Mouse (Mus musculus): ENCODE data around the gene Gm43638.
"Not testable (repeated sequence)": the region's sequence is repeated elsewhere in the genome, so short reads cannot be mapped to it uniquely, and the experiment has no call there.

Gm43638 gene

GRCm38 (mm10) chr5:87486706-87487105, at the start of gene Gm43638:
Gene Gm43638 (minus strand): TSS chr5:87486806.
- DNase-seq (ENCODE audit: extremely low read depth, insufficient read length, low spot score), result not testable (repeated sequence)

- DNase-seq (ENCODE audit: extremely low read depth, insufficient read length, low spot score), result no peak
Measured at GRCm38 (mm10) chr5:87535994-87536644, 49.5 kb upstream of the Gm43638 start.

GRCm38 (mm10) chr5:87532288-87532687, 45.7 kb upstream of the Gm43638 start:
- no peak for DNase-seq (ENCODE audit: extremely low read depth, insufficient read length, low spot score)

GRCm38 (mm10) chr5:87523561-87523960, 37.0 kb upstream of the Gm43638 start:
- DNase-seq (ENCODE audit: extremely low read depth, insufficient read length, low spot score), result not testable (repeated sequence)

GRCm38 (mm10) chr5:87505776-87506458, 19.3 kb upstream of the Gm43638 start:
- DNase-seq (ENCODE audit: extremely low read depth, insufficient read length, low spot score), result no peak

- no peak for DNase-seq (ENCODE audit: extremely low read depth, insufficient read length, low spot score)
Measured at GRCm38 (mm10) chr5:87502687-87503086, 16.1 kb upstream of the Gm43638 start.

- DNase-seq (ENCODE audit: extremely low read depth, insufficient read length, low spot score), result no peak
Measured at GRCm38 (mm10) chr5:87499341-87499740, 12.7 kb upstream of the Gm43638 start.

GRCm38 (mm10) chr5:87498936-87499335, 12.3 kb upstream of the Gm43638 start:
- no peak for DNase-seq (ENCODE audit: extremely low read depth, insufficient read length, low spot score)

- DNase-seq (ENCODE audit: extremely low read depth, insufficient read length, low spot score), result no peak
Measured at GRCm38 (mm10) chr5:87490771-87491170, 4.2 kb upstream of the Gm43638 start, which contains the start of gene Ugt2a1. Gene Ugt2a1 (minus strand): TSS chr5:87490871.

- DNase-seq (ENCODE audit: extremely low read depth, insufficient read length, low spot score), result no peak
Measured at GRCm38 (mm10) chr5:87482160-87482559, 4.4 kb downstream of the Gm43638 start, which contains the start of gene Ugt2a2. Gene Ugt2a2 (minus strand): TSS chr5:87482260.

GRCm38 (mm10) chr5:87458810-87459209, 27.8 kb downstream of the Gm43638 start:
- no peak for DNase-seq (ENCODE audit: extremely low read depth, insufficient read length, low spot score)

GRCm38 (mm10) chr5:87457701-87458100, 28.9 kb downstream of the Gm43638 start:
- DNase-seq (ENCODE audit: extremely low read depth, insufficient read length, low spot score), result no peak

- DNase-seq (ENCODE audit: extremely low read depth, insufficient read length, low spot score), result no peak
Measured at GRCm38 (mm10) chr5:87456216-87456850, 30.3 kb downstream of the Gm43638 start.

- no peak for DNase-seq (ENCODE audit: extremely low read depth, insufficient read length, low spot score)
Measured at GRCm38 (mm10) chr5:87455519-87455918, 31.1 kb downstream of the Gm43638 start.

GRCm38 (mm10) chr5:87452514-87452913, 34.1 kb downstream of the Gm43638 start:
- DNase-seq (ENCODE audit: extremely low read depth, insufficient read length, low spot score), result peak; percentile 2

GRCm38 (mm10) chr5:87436264-87436663, 50.3 kb downstream of the Gm43638 start:
- no peak for DNase-seq (ENCODE audit: extremely low read depth, insufficient read length, low spot score)

- no peak for DNase-seq (ENCODE audit: extremely low read depth, insufficient read length, low spot score)
Measured at GRCm38 (mm10) chr5:87425676-87426075, 60.9 kb downstream of the Gm43638 start.

GRCm38 (mm10) chr5:87424041-87424440, 62.6 kb downstream of the Gm43638 start, which contains the start of gene Ugt2b38:
Gene Ugt2b38 (minus strand): TSS chr5:87424203.
- DNase-seq (ENCODE audit: extremely low read depth, insufficient read length, low spot score), result not testable (repeated sequence)

Measured in 3134 (cell line).